ENCODE assay signal across 9 mouse cellular contexts in genomic region chr1:33966328-33966727, GRCm38 (mm10). TPM values are rescaled to one million over a fixed set of nuclear protein-coding genes. Genes with fewer than 3 reads are reported as not detected.
A peak's percentile ranks its signal among the peaks of the same experiment; 100 is the strongest.
DNase-seq lines count a peak whose midpoint lies in the region; TF ChIP-seq lines count a peak whose summit lies in the region.
"Had no signal": no experiment of that assay in that cellular context is flagged by ENCODE, and none has a peak within 500 bp of the region (broad histone marks: within the 10 kb centered on the region; RNA-seq: fewer than 3 reads in every experiment).

No protein-coding gene starts in this region.

- H3K27ac ChIP-seq in kidney, adult 2 months (ENCODE audit: insufficient read depth, low read depth, low read length), result no peak overlapping the region
- H3K27ac ChIP-seq: embryonic facial prominence, embryonic 12.5 days had no signal

- peak; percentile 34; the same call in 1 of the 2 replicates for TF ChIP-seq CTCF in kidney, adult 2 months (conservative IDR thresholded peaks at IDR 0.05; ENCODE audit: insufficient read depth, insufficient read length, low read depth, low read length)

- TF ChIP-seq POLR2A in kidney, adult 2 months (IDR thresholded peaks at IDR 0.05; ENCODE audit: low read depth, low read length), result no peak

- DNase-seq in kidney, adult 2 months, result peak; percentile 41
- no peak for DNase-seq in kidney, adult 18-20 months
- DNase-seq in 416B (ENCODE audit: low read depth), result peak; percentile 63
- DNase-seq in MEL-GATA-1-ER (ENCODE audit: extremely low read depth, low read depth), result peak; percentile 4
- DNase-seq in fibroblast of lung, adult 2 months (ENCODE audit: low read depth), result peak; percentile 26
- DNase-seq in lung, postnatal 14 days, result peak; percentile 36
- no peak for DNase-seq in urinary bladder, postnatal 36 days (ENCODE audit: low spot score in 2 of 2)
- DNase-seq in urinary bladder, postnatal 4 days (ENCODE audit: low spot score in 2 of 2), result no peak

- no peaks in the 10 kb centered on the region for H3K27me3 ChIP-seq in kidney, adult 2 months (replicated peaks; ENCODE audit: control insufficient read depth, insufficient read depth, low read length)
- H3K27me3 ChIP-seq: embryonic facial prominence, embryonic 12.5 days had no signal

- H3K36me3 ChIP-seq in kidney, adult 2 months (ENCODE audit: control insufficient read depth, insufficient read depth, low read length), result no peaks in the 10 kb centered on the region
- H3K36me3 ChIP-seq: embryonic facial prominence, embryonic 12.5 days had no signal

- H3K4me1 ChIP-seq in kidney, adult 2 months (ENCODE audit: control insufficient read depth, insufficient read depth, low read length), result no peaks in the 10 kb centered on the region

- H3K4me3 ChIP-seq in kidney, adult 2 months (ENCODE audit: insufficient read depth, low read depth, low read length), result no peak overlapping the region
- H3K4me3 ChIP-seq: embryonic facial prominence, embryonic 12.5 days had no signal

- 20% methylated on average over 6 of the region's 6 CpGs for WGBS in kidney, adult 2 months

RNA-seq across cellular contexts. Expression of gene Dst, which starts 58.3 kb away (rescaled TPM):
- polyA plus RNA-seq in kidney, adult 2 months (2012; rRNA removed), result 55.8 and 56.0 TPM in 2 replicates

RNA-seq across cellular contexts. Expression of gene Bend6, which starts 58.7 kb away (rescaled TPM):
- 0.16 TPM in 2 replicates for polyA plus RNA-seq in kidney, adult 2 months (2012; rRNA removed)

Comparison
In these comparisons a context has a peak if more than half of its experiments do, and no peak if none do; other contexts are left out.
1. DNase-seq: peak in kidney, adult 2 months (single experiment), 416B (single experiment), MEL-GATA-1-ER (single experiment), fibroblast of lung, adult 2 months (single experiment) and lung, postnatal 14 days (single experiment); none in kidney, adult 18-20 months (single experiment), urinary bladder, postnatal 36 days (0 of 2) and urinary bladder, postnatal 4 days (0 of 2).